Mouse (Mus musculus) cerebellum, postnatal 10 days (tissue): ENCODE measurements around the gene Gpn1.

Experiments used
- DNase-seq, 2 experiments: peaks; one replicate each; pipeline ENCODE4 v3.0.0; 2021; ENCODE audit warnings: mixed read lengths in 2 of 2

The Gpn1 gene

DNA sequence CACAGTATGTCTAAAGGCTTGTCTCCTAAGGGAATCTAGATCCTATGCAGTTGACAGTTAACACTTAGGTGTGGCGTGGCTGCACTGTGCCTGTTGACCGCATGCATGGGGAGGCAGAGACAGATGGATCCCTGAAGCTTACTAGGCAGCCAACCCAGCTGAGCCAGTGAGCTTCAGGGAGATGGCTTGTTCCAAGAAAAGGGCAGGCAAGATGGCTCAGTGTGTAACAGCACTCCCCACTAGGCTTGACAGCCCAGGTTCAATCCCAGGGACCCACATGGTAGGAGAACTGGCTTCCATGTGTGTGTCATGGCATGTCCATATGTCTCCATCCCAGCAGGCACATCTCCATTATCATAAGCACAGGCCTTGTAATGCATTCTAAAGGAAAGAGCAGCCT is 65.8 kb downstream of the Gpn1 start:
- DNase-seq, result no peak

DNA sequence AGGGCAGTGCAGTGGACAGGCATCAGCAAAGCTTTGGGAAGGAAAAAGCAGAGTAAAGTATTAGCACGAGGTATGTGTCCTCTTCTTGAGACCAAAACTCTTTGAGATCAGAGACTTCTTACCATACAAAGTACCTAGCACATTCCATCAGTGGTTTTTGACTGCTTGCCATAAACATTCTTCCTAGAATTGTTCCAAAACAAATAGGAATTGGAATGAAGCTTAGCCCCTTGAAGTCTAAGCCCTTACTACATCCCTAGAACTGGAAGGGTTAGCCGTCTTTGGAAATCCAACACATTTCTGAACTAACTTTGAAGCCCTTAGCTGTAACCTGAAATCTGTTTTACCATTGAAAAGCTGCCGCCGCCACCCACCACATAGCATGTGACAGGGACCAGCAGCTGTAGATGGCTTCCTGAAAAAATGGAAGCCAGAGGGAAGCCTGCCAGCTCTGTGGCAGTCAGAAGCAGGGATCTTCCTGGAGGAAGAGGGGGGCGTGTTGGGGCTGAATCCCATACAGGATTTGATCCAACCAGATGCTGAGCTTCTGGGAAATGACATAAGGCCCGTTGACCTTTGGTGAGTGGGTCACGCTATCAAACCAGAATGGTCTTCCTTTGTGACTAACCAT is 67.6 kb downstream of the Gpn1 start:
- peak; percentile 32 to 33 for DNase-seq
